Mouse (Mus musculus) hindbrain, embryonic 11.5 days (tissue): ENCODE results near the gene Gm12248. TPM values are rescaled to one million over a fixed set of nuclear protein-coding genes. Genes with fewer than 3 reads are reported as not detected.

Source experiments
- polyA plus RNA-seq: library from polyadenylated mRNA; unstranded; fragments of >200 nt; fragmentation: Nextera tagmentation; extraction: Ambion mirVana; gene quantifications from 2 replicates; pipeline ENCODE4 v1.2.1, GENCODE M21; 2014

Gm12248 gene
- polyA plus RNA-seq, 1 experiment from 2014 or later = not detected

Other genes starting within 250 kb of the Gm12248 start
- 14.5 and 18.2 TPM in 2 replicates for gene Larp1, start 84.1 kb downstream of the Gm12248 start, polyA plus RNA-seq
- gene Cnot8, start 11.0 kb upstream of the Gm12248 start, polyA plus RNA-seq = 112 and 116 TPM in 2 replicates
- gene Gemin5, start 75.4 kb upstream of the Gm12248 start, polyA plus RNA-seq = 21.0 and 32.0 TPM in 2 replicates
- gene Mrpl22, start 78.5 kb upstream of the Gm12248 start, polyA plus RNA-seq = 117 and 132 TPM in 2 replicates
- gene Igtp, start 106.4 kb upstream of the Gm12248 start, polyA plus RNA-seq = 2.5 and 3.3 TPM in 2 replicates
- 0.71 and 1.3 TPM in 2 replicates for gene Irgm2, start 106.5 kb upstream of the Gm12248 start, polyA plus RNA-seq
- not detected in 2 replicates for gene 4930438A08Rik, start 181.7 kb upstream of the Gm12248 start, polyA plus RNA-seq
- 12.5 and 15.5 TPM in 2 replicates for gene Zfp692, start 213.9 kb upstream of the Gm12248 start, polyA plus RNA-seq
- gene Zfp672, start 237.2 kb upstream of the Gm12248 start, polyA plus RNA-seq = 26.1 and 28.9 TPM in 2 replicates
- 23.4 and 27.7 TPM in 2 replicates for gene Sh3bp5l, start 237.6 kb upstream of the Gm12248 start, polyA plus RNA-seq